In the genomic region with DNA sequence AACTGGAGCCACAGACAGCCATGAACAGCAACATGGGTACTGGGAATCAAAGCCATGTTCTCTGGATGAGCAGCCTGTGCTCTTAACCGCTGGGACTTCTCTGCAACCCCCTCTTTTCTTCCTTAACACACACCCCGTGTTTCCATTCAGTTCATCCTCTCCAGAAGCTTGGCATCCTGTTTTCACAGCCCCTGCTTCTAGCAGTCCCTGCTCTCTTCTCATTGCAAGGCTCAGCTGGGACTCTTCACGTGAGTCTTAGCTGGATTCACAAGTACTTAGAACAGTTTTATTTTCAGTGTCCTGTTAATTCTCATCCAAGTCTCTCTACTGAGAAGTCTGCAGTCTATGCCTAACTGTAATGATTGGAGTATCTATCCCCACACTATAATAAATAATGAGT, we compare ENCODE assay signal across 31 mouse cellular contexts.
"Had no signal": no experiment of that assay in that cellular context is flagged by ENCODE, and none has a peak within 500 bp of the region (broad histone marks: within the 10 kb centered on the region; RNA-seq: fewer than 3 reads in every experiment).

No protein-coding gene starts in this region.

- H3K4me1 ChIP-seq: limb, embryonic 10.5 days; limb, embryonic 12.5 days; liver, embryonic 12.5 days; liver, embryonic 13.5 days; liver, embryonic 15.5 days; megakaryocyte, embryonic 14.5 days had no signal

- H3K36me3 ChIP-seq: limb, embryonic 10.5 days; limb, embryonic 12.5 days; limb, embryonic 13.5 days; limb, embryonic 15.5 days; liver, embryonic 12.5 days; liver, embryonic 13.5 days; liver, embryonic 15.5 days; lung, embryonic 15.5 days; midbrain, embryonic 10.5 days; midbrain, embryonic 12.5 days; midbrain, embryonic 13.5 days; midbrain, embryonic 15.5 days had no signal

- H3K9me3 ChIP-seq: limb, embryonic 10.5 days; limb, embryonic 12.5 days; limb, embryonic 13.5 days; limb, embryonic 15.5 days; liver, embryonic 12.5 days; liver, embryonic 13.5 days; liver, embryonic 15.5 days; lung, embryonic 15.5 days; midbrain, embryonic 10.5 days; midbrain, embryonic 12.5 days; midbrain, embryonic 13.5 days; midbrain, embryonic 15.5 days had no signal

- ATAC-seq: liver, embryonic 12.5 days; liver, postnatal 0 days; lung, postnatal 0 days; midbrain, embryonic 13.5 days; midbrain, embryonic 15.5 days; midbrain, embryonic 16.5 days had no signal

- H3K27me3 ChIP-seq: limb, embryonic 12.5 days; limb, embryonic 13.5 days; limb, embryonic 15.5 days; liver, embryonic 12.5 days; liver, embryonic 13.5 days; liver, embryonic 15.5 days; lung, embryonic 15.5 days; megakaryocyte, embryonic 14.5 days; midbrain, embryonic 12.5 days; midbrain, embryonic 13.5 days; midbrain, embryonic 15.5 days had no signal

- DNase-seq: left cerebral cortex, postnatal 4 days; liver; liver, embryonic 13.5 days; liver, postnatal 0 days; lung, adult 18-20 months; lung, adult 2 months; lung, embryonic 14.5 days; lung, postnatal 10 days; lung, postnatal 14 days; lung, postnatal 36 days; lung, postnatal 4 days; midbrain, embryonic 14.5 days had no signal

- H3K9ac ChIP-seq: limb, embryonic 12.5 days; limb, embryonic 13.5 days; limb, embryonic 15.5 days; liver, embryonic 12.5 days; liver, embryonic 13.5 days; liver, embryonic 14.5 days; liver, embryonic 15.5 days; liver, postnatal 0 days; lung, embryonic 14.5 days; lung, embryonic 15.5 days; midbrain, embryonic 12.5 days; midbrain, embryonic 13.5 days; midbrain, embryonic 15.5 days had no signal

- H3K4me2 ChIP-seq: limb, embryonic 12.5 days; limb, embryonic 13.5 days; limb, embryonic 15.5 days; liver, embryonic 11.5 days; liver, embryonic 12.5 days; liver, embryonic 13.5 days; liver, embryonic 15.5 days; lung, embryonic 14.5 days; lung, embryonic 15.5 days; midbrain, embryonic 11.5 days; midbrain, embryonic 12.5 days; midbrain, embryonic 13.5 days; midbrain, embryonic 15.5 days had no signal

- H3K4me3 ChIP-seq: limb, embryonic 10.5 days; limb, embryonic 12.5 days; limb, embryonic 13.5 days; limb, embryonic 15.5 days; liver, embryonic 12.5 days; liver, embryonic 13.5 days; liver, embryonic 15.5 days; lung, embryonic 15.5 days; megakaryocyte, embryonic 14.5 days; midbrain, embryonic 10.5 days; midbrain, embryonic 12.5 days; midbrain, embryonic 13.5 days; midbrain, embryonic 15.5 days; myocyte had no signal

- H3K27ac ChIP-seq: limb, embryonic 10.5 days; limb, embryonic 12.5 days; limb, embryonic 13.5 days; limb, embryonic 15.5 days; liver, embryonic 12.5 days; liver, embryonic 13.5 days; liver, embryonic 14.5 days; liver, embryonic 15.5 days; lung, embryonic 15.5 days; macrophage; midbrain, embryonic 10.5 days; midbrain, embryonic 12.5 days; midbrain, embryonic 13.5 days; midbrain, embryonic 15.5 days had no signal
